ENCODE assay signal across 11 mouse cellular contexts in the genomic region with DNA sequence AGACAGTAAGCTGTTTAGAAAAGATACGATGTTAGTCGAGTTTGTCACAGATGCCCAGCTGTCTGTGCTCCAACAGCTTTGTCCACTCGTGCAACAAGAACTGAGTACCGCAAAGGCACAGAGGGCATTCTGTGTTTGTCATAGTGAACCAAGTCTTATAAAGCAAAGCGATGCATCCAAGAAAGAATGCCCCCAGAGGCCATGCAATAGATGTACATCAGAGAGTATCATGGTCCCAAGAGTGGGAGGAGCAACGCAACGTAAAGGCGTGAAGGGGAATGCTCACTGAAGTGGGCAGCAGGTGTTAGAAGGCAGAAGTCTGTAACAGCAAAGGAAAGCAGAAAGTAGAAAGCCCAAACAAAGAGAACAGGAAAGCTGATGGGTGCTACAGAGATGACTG.
DNase-seq lines count a peak whose midpoint lies in the region; ATAC-seq and TF ChIP-seq lines count a peak whose summit lies in the region.
"Had no signal": no experiment of that assay in that cellular context is flagged by ENCODE, and none has a peak within 500 bp of the region (broad histone marks: within the 10 kb centered on the region; RNA-seq: fewer than 3 reads in every experiment).

No protein-coding gene starts in this region.

- H3K4me2 ChIP-seq in forebrain, embryonic 14.5 days (ENCODE audit: low read length) = no peak overlapping the region
- H3K4me2 ChIP-seq in forebrain, embryonic 15.5 days (replicated peaks) = no peak overlapping the region
- H3K4me2 ChIP-seq in lung, postnatal 0 days (replicated peaks; ENCODE audit: low read depth, low read length) = no peak overlapping the region
- H3K4me2 ChIP-seq: liver, embryonic 13.5 days had no signal

- peak; percentile 54 for TF ChIP-seq CTCF in lung, postnatal 0 days (IDR thresholded peaks at IDR 0.05)

- no peak overlapping the region for H3K27ac ChIP-seq in forebrain, embryonic 14.5 days (ENCODE audit: low read depth, low read length)
- H3K27ac ChIP-seq in forebrain, embryonic 15.5 days (replicated peaks) = no peak overlapping the region
- no peak overlapping the region for H3K27ac ChIP-seq in lung, postnatal 0 days (ENCODE audit: low read length)
- H3K27ac ChIP-seq: liver, embryonic 13.5 days had no signal

- no peak overlapping the region for H3K9ac ChIP-seq in forebrain, embryonic 14.5 days (ENCODE audit: low read length)
- no peak overlapping the region for H3K9ac ChIP-seq in forebrain, embryonic 15.5 days (replicated peaks)
- no peak overlapping the region for H3K9ac ChIP-seq in lung, postnatal 0 days (replicated peaks; ENCODE audit: low read depth)
- H3K9ac ChIP-seq: liver, embryonic 13.5 days had no signal

- peak; percentile 40 for DNase-seq in forebrain, embryonic 14.5 days (ENCODE audit: low spot score)
- DNase-seq in lung, postnatal 0 days (ENCODE audit: low spot score) = peak; percentile 42
- no peak for DNase-seq in lung, postnatal 25 days (ENCODE audit: low spot score)
- DNase-seq in brain, adult 2 months (ENCODE audit: low read depth, low spot score) = peak; percentile 33
- DNase-seq in retina, postnatal 1 day = peak; percentile 73
- DNase-seq in kidney, adult 9 months = no peak
- DNase-seq in urinary bladder, postnatal 14 days (ENCODE audit: low spot score) = no peak
- DNase-seq: liver, embryonic 13.5 days; right cerebral cortex, adult 18-20 months had no signal

- H3K4me1 ChIP-seq in forebrain, embryonic 14.5 days (ENCODE audit: control insufficient read depth, insufficient read depth, low read length) = peaks cover 19% of the 10 kb centered on the region
- H3K4me1 ChIP-seq in forebrain, embryonic 15.5 days = peaks cover 40% of the 10 kb centered on the region
- H3K4me1 ChIP-seq in lung, postnatal 0 days (ENCODE audit: insufficient read depth, low read depth, low read length) = peaks cover 8% of the 10 kb centered on the region

- no peaks in the 10 kb centered on the region for H3K36me3 ChIP-seq in forebrain, embryonic 14.5 days (ENCODE audit: control insufficient read depth, insufficient read depth, low read length)
- H3K36me3 ChIP-seq in forebrain, embryonic 15.5 days = no peaks in the 10 kb centered on the region
- H3K36me3 ChIP-seq in lung, postnatal 0 days (ENCODE audit: insufficient read depth, low read length) = no peaks in the 10 kb centered on the region
- H3K36me3 ChIP-seq: liver, embryonic 13.5 days had no signal

- no peak for TF ChIP-seq EP300 in lung, postnatal 0 days (IDR thresholded peaks at IDR 0.05)

- peaks cover 5% of the 10 kb centered on the region; the same call in 1 of the 2 replicates for H3K27me3 ChIP-seq in forebrain, embryonic 14.5 days (replicated peaks; ENCODE audit: control insufficient read depth, insufficient read depth, low read length)
- H3K27me3 ChIP-seq in forebrain, embryonic 15.5 days = peaks cover under 1% of the 10 kb centered on the region; the same call in 1 of the 2 replicates
- H3K27me3 ChIP-seq in lung, postnatal 0 days (replicated peaks; ENCODE audit: insufficient read depth, low read length) = no peaks in the 10 kb centered on the region

- no peak for ATAC-seq in forebrain, embryonic 14.5 days
- no peak for ATAC-seq in forebrain, embryonic 15.5 days (replicated peaks)
- no peak for ATAC-seq in lung, postnatal 0 days
- ATAC-seq: forebrain, embryonic 16.5 days had no signal

- H3K9me3 ChIP-seq in forebrain, embryonic 14.5 days (replicated peaks; ENCODE audit: control insufficient read depth, low read length) = no peaks in the 10 kb centered on the region
- H3K9me3 ChIP-seq in forebrain, embryonic 15.5 days = no peaks in the 10 kb centered on the region
- no peaks in the 10 kb centered on the region for H3K9me3 ChIP-seq in lung, postnatal 0 days (ENCODE audit: low read length)
- H3K9me3 ChIP-seq: liver, embryonic 13.5 days had no signal

- 67% methylated on average over 8 of the region's 8 CpGs for WGBS in forebrain, embryonic 14.5 days
- WGBS in forebrain, embryonic 15.5 days = 63% methylated on average over 8 of the region's 8 CpGs
- 57% methylated on average over 8 of the region's 8 CpGs for WGBS in lung, postnatal 0 days

- no peak overlapping the region for H3K4me3 ChIP-seq in forebrain, embryonic 14.5 days (ENCODE audit: low read depth, low read length)
- no peak overlapping the region for H3K4me3 ChIP-seq in forebrain, embryonic 15.5 days
- H3K4me3 ChIP-seq in lung, postnatal 0 days (ENCODE audit: low read depth, low read length) = no peak overlapping the region
- H3K4me3 ChIP-seq: liver, embryonic 13.5 days had no signal

Comparison
In these comparisons a context has a peak if more than half of its experiments do, and no peak if none do; other contexts are left out.
1. DNase-seq: peak in forebrain, embryonic 14.5 days (single experiment), lung, postnatal 0 days (single experiment), brain, adult 2 months (single experiment) and retina, postnatal 1 day (single experiment); none in lung, postnatal 25 days (single experiment), kidney, adult 9 months (single experiment) and urinary bladder, postnatal 14 days (single experiment).